Mouse (Mus musculus): ENCODE measurements around the gene Eml4. TPM values are rescaled to one million over a fixed set of nuclear protein-coding genes. Genes with fewer than 3 reads are reported as not detected.

Gene Eml4
- total RNA-seq, 2 experiments from 2014 or later: 19.8 to 22.7 TPM

DNA sequence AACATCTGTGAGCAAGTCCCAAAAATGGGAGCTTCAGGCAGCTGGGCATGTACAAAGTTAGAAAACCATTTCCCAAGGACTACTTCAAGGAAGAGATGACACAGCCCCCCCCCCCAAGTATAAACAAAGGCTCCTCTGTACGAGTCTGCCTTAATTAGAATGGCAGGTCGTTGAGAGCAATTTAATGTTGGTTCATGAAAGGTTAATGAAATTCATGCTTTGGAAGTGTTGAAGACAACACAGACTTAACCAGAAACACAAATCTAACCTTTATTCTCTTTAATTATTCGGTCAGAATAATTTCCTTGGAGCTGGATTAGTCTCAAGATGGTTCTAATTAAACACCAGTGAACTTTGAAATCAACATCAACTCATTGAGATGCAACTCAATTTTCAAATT is 137.0 kb downstream of the Eml4 start:
- DNase-seq (ENCODE audit: low spot score in 2 of 2): no peak

DNA sequence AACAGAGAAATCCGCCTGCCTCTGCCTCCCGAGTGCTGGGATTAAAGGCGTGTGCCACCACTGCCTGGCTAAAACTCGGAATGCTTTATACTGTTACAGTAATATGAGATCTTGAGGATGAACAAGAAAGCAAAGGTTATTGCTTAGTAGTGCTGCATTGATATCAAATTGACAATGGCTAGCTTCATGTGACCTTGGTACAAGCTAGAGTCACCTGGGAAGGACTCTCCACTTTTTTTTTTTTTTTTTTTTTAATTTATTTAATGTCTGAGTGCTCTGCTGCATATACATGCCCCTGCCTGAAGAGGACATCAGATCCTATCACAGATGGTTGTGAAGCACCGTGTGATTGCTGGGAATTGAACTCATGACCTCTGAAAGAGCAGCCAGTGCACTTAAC is 148.2 kb downstream of the Eml4 start:
- no peak for DNase-seq (ENCODE audit: low spot score in 2 of 2)

DNA sequence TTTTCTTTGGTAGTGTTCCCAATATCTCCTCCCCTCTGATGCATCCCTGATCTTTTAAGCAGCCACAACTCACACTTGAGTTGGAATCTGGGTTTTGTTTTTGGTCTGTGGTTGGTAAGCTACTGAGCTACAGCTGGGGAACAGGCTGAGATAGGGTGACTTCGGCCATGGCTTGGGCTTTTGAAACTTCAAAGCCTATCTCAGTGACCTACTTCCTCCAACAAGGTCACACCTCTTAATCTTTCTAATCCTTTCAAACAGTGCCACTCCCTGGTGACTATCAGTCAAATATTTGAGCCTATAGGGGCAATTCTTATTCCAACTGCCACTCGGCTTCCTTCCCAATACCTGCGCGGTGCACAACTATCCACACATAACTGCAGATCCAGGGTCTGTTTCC is 149.0 kb downstream of the Eml4 start:
- no peak for DNase-seq (ENCODE audit: low spot score in 2 of 2)

DNA sequence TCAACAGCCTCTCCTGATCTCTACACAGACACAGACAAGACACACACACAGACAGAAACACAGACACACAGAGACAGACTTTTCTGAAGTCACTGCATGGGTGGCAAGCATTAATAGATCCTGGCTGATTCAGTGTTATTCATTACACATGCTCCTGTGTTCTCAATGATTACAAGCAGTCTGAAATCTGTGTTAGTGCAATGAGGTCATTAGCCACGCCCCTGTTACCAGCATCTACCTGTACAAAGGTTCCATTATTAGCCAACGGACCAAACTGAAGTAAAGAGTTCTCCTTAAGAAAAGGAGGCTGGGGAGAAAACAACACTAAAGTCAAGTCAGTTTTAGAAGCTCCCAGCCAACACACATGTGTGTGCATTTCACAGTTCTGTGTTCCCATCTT is 153.0 kb downstream of the Eml4 start:
- no peak for DNase-seq (ENCODE audit: low spot score in 2 of 2)

DNA sequence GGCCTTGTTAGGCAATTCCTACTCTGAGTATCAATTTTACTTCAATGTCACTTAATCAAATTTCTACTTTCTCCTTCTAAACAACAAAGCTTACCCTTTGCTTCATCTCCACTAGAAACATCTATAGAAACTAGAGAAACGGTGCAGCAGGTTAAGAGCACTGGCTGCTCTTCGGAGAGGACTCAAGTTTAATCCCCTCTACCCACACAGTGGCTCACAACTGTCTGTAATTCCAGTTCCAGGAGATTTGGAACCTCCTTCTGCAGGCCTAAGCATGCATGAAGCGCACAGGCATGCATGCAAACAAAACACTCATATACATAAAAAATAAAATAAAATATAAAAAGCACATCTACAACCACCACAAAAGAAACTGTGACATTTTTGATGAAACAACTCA is 161.4 kb downstream of the Eml4 start:
- DNase-seq (ENCODE audit: low spot score in 2 of 2): no peak

DNA sequence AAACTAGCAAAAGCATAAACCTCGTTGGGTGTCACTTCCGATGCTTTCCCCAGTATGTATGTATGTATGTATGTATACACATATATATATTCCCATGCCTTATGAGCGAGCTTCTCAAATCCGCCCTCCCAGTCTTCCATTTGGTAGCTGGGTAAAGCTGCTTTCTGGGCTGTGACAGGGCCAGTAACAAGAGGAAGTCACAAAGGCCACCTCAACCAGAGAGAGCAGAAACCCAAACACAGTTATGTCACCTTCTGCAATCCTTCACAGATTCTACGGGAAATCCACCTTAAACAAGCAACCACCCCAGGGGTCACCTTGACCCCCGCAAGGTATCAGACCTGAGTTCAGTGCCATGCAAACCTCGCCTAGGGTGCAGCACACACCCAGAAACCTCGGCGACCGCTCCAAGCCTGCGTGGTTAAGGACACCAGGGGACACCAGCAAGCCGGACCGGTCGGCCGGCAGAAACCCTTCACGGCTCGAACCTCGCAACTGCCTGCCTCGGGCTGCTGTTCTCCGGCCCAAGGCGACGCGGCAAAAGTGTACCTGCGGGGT is 163.0 kb downstream of the Eml4 start:
- peak in 1 of 2 experiments; percentile 7 for DNase-seq (ENCODE audit: low spot score in 2 of 2)

DNA sequence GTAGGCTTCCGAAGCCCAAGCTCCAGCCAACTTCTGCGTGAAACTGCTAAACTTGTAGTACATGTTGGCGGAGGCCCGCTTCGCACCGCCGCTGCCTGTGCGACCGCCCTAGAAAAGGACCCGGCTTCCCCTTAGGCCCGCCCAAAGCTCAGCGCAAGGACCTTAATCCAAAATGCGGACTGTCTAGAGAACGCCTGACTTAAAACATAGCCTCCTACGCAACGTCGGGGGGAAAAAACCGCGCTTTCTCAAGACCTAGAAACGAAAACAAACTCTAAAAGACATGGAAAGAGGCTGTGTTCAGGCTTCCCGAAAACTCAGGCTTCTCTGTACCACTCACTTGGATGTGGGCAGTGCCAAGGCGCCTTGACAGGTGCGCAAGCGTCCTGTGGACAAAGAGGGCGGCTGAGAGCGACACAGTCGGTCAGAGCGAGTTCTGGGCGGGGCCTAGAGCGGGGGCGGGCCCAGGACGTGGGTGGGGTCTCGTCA is 163.5 kb downstream of the Eml4 start:
- peak; percentile 89 to 90 for DNase-seq (ENCODE audit: low spot score in 2 of 2)

DNA sequence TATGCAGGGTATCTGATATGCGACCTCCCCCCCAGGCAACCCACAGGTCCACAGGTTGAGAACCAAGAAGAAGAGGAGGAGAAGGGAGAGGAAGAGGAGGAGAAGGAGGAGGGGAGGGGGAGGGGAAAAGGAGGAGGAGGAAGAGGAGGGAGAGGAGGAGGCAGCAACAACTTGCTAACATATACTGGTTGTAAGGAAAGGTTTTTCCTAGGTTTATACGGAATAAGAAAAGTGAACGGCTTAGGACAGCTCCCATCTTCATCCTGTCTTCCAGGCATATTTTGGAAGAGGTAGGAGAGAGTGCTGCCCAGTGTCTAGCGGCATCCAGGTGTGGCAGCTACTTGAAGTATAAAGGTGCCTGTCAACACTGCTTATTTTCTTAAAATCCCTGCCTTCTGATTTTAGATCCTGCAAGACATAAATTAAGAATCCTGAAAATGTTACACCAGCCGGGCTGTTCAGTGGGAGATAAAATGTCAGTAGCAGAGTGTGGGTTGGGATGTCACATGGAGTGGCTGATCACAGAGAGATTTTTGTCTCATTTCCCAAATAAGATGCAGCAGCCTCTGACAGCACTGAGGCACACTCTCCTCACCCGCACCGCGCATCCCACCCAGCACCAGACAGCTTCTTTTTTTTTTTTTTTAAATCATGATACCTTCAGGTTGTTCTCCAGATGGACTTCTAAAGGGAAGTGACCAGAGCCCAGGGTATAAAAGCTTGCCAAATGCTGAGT is 166.7 kb downstream of the Eml4 start, which contains the start of gene Cox7a2l:
Cox7a2l (minus strand) TSS at position 51 of the 736 bp plus-strand sequence.
- DNase-seq (ENCODE audit: low spot score in 2 of 2): peak; percentile 42 to 68

DNA sequence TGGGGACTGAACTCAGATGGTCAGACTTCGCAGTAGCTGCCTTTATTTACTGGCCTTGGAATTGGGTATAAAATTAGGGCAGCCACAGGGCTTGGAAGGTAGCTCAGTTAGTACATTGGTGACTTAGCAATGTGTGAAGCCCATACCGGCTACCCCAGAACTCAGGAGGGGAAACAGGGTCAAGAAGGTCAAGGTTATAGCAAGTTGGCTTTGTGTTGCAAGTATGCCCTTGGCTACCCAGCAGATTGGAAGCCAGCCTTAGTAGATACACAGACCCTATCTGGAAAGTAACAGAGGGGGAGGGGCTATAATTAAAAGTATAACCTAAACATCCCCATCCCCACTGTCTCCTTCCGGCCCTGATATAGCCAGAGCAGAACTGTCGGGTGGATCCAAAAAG is 171.2 kb downstream of the Eml4 start:
- DNase-seq (ENCODE audit: low spot score in 2 of 2): no peak

DNA sequence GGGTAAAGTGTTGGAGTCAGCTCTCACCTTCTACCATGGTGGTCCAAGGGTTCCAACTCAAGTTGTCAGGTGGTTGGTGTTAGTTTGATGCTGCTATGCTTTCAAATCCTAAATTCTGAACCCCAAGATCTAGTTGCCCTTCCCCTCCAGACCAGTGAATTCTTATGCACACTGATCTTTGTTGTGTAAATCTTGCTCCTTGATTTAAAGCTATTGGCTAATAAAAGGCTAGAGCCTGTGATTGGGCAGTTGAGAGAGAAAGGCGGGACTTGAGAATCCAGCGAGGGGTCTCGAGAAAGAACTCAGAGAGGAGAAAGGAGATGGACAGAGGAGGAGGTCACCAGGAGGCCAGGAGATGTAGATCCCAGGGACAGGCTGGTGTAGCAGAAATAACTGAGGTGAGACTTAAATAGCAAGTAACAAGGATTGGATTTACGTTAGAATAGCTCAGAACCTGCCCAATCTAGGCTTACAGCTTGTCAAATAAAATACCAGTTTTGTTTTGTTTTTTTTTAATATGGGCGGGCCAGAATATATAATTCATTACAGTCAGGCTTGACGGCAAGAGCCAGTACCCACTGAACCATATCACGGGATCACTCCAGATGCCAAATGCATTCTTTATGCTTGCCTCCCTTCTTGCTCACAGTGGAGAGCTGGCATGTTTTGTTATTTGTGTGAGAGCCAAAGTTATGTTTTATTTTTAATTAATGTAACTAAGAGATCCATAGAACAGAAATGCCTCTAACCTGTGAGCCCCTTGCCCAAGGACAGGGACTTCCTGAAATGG is 172.1 kb downstream of the Eml4 start:
- DNase-seq (ENCODE audit: low spot score in 2 of 2): no peak

DNA sequence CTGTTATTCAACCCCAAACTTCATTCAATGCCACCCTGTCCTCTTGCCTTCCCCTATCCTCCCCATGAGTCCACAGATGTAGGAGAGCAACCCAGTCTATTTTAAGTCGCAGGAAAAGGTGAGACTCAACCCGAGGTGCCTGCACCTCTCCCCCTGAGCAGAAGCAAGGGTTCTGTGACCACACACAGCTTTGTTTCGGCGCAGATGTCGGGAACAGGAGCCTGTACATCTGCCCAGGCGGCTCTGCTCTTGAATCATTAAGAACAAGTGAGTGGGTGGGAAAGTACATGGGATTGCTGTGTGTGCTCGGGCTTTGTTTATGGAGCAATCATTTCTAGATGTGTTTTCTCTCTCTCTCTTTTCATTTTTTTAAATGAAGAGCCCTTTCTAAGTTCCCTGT is 174.0 kb downstream of the Eml4 start:
- DNase-seq (ENCODE audit: low spot score in 2 of 2): no peak

DNA sequence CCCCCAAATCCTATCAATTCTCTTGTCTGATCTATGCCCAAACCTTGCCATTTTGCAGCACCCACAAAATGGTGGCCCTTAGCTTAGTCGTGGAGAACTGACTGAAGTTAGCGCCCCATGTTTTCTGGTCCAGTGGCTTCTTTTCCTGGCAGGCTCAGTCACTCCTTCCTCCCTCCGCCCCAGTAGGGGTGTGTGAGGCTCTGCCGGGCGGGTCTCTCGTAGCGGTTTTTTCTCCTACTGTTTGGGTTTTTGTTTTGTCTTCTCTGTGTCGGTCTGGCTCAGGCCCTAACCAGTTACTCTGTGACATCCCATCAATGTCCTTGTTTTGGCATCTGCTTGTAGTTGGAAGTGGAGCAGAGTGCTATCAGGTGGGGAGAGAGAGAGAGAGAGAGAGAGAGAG is 174.9 kb downstream of the Eml4 start:
- no peak for DNase-seq (ENCODE audit: low spot score in 2 of 2)

DNA sequence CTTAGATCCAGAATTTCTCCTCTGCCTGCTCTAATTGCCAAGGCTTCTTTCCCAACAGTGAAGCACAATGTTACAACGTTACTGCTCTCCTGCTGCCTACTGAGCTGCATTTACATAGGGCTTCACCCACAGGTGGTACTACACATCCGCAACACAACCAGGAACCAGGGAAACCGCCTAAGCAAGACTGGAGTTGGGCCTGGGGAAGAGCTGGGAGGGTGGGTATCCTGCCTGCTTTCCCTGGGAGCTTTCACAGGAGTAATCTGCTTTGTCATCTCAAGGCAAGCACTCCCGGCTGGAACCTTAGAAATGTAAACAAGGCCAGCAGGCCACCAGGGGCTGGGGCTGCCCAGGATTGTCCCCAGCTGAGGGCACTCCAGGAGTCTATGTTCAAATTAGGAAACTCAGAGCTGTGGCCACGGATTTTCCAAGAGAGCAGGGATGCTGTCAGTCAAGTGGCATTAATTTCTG is 175.4 kb downstream of the Eml4 start:
- no peak for DNase-seq (ENCODE audit: low spot score in 2 of 2)

DNA sequence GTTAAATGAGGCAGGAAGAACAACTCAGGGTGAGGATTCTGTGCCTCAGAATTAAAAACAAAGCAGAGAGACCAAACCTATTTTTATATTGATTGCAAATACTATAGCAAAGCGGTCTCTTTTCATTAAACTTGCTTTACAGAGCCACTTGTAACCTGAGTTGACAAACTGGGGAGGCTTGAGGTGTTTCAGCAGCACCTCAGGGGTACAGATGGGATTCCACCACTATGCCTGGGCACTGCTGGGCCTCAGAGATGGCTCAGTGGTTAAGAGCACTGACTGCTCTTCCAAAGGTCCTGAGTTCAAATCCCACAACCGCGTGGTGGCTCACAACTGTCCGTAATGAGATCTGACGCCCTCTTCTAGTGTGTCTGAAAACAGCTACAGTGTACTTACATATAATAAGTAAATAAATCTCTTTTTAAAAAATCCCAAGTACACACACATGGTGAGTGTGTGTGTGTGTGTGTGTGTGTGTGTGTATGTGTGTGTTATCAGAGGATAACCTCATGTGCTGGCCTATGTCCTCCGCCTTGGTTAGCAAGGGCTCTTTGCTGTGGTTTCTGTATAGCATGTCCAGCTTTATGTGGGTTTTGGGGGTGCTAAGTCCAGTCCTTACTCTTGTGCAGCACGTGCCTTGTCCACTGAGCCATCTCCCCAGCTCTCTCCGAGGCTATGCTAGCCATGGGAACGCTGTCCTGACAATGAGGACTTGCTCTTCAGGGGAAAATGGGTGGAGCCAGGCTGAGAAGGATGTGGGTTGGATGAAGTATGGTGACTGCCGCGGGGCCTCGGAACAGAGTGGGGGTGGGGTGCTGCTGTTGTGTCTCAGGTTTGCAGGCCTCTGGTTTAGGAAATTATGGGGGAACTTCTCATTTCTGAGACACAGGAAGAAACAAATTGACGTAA is 176.1 kb downstream of the Eml4 start:
- no peak for DNase-seq (ENCODE audit: low spot score in 2 of 2)

DNA sequence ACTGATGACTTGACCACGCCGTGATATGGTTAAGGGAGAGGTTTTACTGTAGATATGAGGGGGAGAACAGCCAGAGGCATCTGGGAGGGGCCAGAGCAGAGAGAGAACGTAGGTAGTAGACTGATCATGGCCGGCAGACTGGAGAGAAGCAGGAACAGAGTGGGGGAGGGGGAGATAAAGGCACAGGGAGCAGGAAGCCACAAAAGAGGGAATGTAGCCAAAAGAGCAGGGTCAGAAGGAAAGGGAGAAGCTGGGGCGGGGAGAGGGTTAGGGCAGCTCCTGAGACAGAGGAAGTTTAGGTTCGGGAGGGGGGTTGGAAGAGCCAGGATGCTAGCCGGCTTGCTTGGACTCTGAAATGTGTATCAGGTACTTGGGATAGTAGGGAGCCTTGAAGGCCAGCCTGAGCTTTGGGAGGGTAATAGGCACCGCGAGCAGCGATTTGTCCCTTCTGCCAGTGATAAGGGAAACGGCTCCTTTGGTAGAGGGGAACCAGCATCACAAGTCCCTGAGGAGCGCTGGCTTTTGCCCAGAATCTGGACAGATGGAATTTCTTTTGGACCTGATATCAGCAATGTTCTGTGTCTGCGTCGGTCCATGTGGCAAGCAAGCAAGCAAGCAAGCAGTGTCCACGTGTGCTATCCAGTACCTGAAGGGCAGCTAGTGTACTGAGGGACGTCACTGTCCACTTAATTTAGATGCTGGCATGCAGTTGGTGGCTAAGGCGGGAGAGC is 177.1 kb downstream of the Eml4 start:
- DNase-seq (ENCODE audit: low spot score in 2 of 2): no peak

Other genes with a start within 250 kb of the Eml4 start
- 10 to 100 TPM; 12.4 to 15.5 TPM for gene Pkdcc, start 135.6 kb upstream of the Eml4 start, total RNA-seq (2021)
- 100 to 1,000 TPM; 178 to 186 TPM for gene Cox7a2l, start 166.4 kb downstream of the Eml4 start, total RNA-seq (2021)